Mouse (Mus musculus) C2C12 (cell line): ENCODE measurements around the gene Lap3.

Source experiments
- CEBPB ChIP-seq: IDR thresholded peaks from one replicate; pipeline ENCODE4 v1.6.1; 2011; ENCODE audit warnings: low read depth, mild to moderate bottlenecking, control low read depth, moderate library complexity
- CTCF ChIP-seq: IDR thresholded peaks from one replicate; pipeline ENCODE4 v1.5.1; 2011; ENCODE audit not compliant: control insufficient read depth, insufficient read depth, insufficient read length
- FOSL1 ChIP-seq: IDR thresholded peaks from one replicate; pipeline ENCODE4 v1.8.0; 2011; ENCODE audit warnings: mild to moderate bottlenecking, low read length; ENCODE audit not compliant: poor library complexity, insufficient read depth, severe bottlenecking
- MAX ChIP-seq: IDR thresholded peaks from one replicate; pipeline ENCODE4 v1.6.1; 2011; ENCODE audit warnings: mild to moderate bottlenecking, control low read depth
- MYOD1 ChIP-seq: IDR thresholded peaks from one replicate; pipeline ENCODE4 v1.6.1; 2011; ENCODE audit warnings: low read depth; ENCODE audit not compliant: control insufficient read depth, insufficient read length
- MYOG ChIP-seq: IDR thresholded peaks from one replicate; pipeline ENCODE4 v1.6.1; 2011; ENCODE audit not compliant: control insufficient read depth, insufficient read length; ENCODE audit errors: extremely low read depth
- USF1 ChIP-seq: IDR thresholded peaks from one replicate; pipeline ENCODE4 v1.6.1; 2011; ENCODE audit warnings: low read depth, mild to moderate bottlenecking, control low read depth, moderate library complexity

GRCm38 (mm10) chr5:45496042-45496441 lies 2.9 kb downstream of the Lap3 start:
- TF ChIP-seq CTCF (no peak), MAX (no peak), MYOG (no peak), USF1 (no peak), CEBPB (no peak), MYOD1 (no peak), FOSL1 (no peak)
